Mouse (Mus musculus): ENCODE results near the gene BC003965. TPM values are rescaled to one million over a fixed set of nuclear protein-coding genes. Genes with fewer than 3 reads are reported as not detected.

Gene BC003965
- total and polyA plus RNA-seq, 2 experiments from 2014 or later: 24.2 to 32.8 TPM

- no peak for TF ChIP-seq CTCF (IDR thresholded peaks at IDR 0.05; ENCODE audit: low read depth)
- DNase-seq (no peak), ATAC-seq (no peak)
- no peak overlapping the region for H3K4me2 ChIP-seq (ENCODE audit: low read depth)
- no peaks in the 10 kb centered on the region for H3K4me1 ChIP-seq (ENCODE audit: insufficient read depth)
- no peak overlapping the region for H3K4me3 ChIP-seq (ENCODE audit: low read depth, low read length)
- H3K9ac ChIP-seq: no peak overlapping the region
- H3K27ac ChIP-seq (ENCODE audit: low read depth, low read length): no peak overlapping the region
- no peaks in the 10 kb centered on the region for H3K27me3 ChIP-seq (ENCODE audit: insufficient read depth, low read length)
- peaks cover 5% of the 10 kb centered on the region; the same call in 1 of the 2 replicates for H3K36me3 ChIP-seq (ENCODE audit: insufficient read depth)
- WGBS: 75% methylated on average over 6 of the region's 6 CpGs
- no peaks in the 10 kb centered on the region for H3K9me3 ChIP-seq (ENCODE audit: low read length)
These were observed 18.2 kb upstream of the BC003965 start for GRCm38 (mm10) chr17:25165970-25166671.

- H3K27me3 ChIP-seq (ENCODE audit: insufficient read depth, low read length): no peaks in the 10 kb centered on the region
- H3K9ac ChIP-seq: no peak overlapping the region
- no peaks in the 10 kb centered on the region for H3K9me3 ChIP-seq (ENCODE audit: low read length)
- TF ChIP-seq CTCF (IDR thresholded peaks at IDR 0.05; ENCODE audit: low read depth): no peak
- no peak overlapping the region for H3K4me2 ChIP-seq (ENCODE audit: low read depth)
- ATAC-seq (no peak), DNase-seq (no peak)
- H3K36me3 ChIP-seq (ENCODE audit: insufficient read depth): no peaks in the 10 kb centered on the region
- H3K27ac ChIP-seq (ENCODE audit: low read depth, low read length): no peak overlapping the region
- H3K4me1 ChIP-seq (ENCODE audit: insufficient read depth): no peaks in the 10 kb centered on the region
- no peak overlapping the region for H3K4me3 ChIP-seq (ENCODE audit: low read depth, low read length)
- 86% methylated on average over 2 of the region's 2 CpGs for WGBS
These were observed 14.6 kb upstream of the BC003965 start for GRCm38 (mm10) chr17:25169706-25170105.

- ATAC-seq (no peak), DNase-seq (no peak)
- WGBS: 76% methylated on average over 3 of the region's 3 CpGs
- Histone ChIP-seq H3K36me3 (ENCODE audit: insufficient read depth) (no peaks in the 10 kb centered on the region), H3K4me3 (ENCODE audit: low read depth, low read length) (no peak overlapping the region), H3K4me1 (ENCODE audit: insufficient read depth) (no peaks in the 10 kb centered on the region), H3K4me2 (ENCODE audit: low read depth) (no peak overlapping the region), H3K27ac (ENCODE audit: low read depth, low read length) (no peak overlapping the region), H3K9me3 (ENCODE audit: low read length) (no peaks in the 10 kb centered on the region), H3K9ac (no peak overlapping the region), H3K27me3 (ENCODE audit: insufficient read depth, low read length) (no peaks in the 10 kb centered on the region)
- TF ChIP-seq CTCF (IDR thresholded peaks at IDR 0.05; ENCODE audit: low read depth): no peak
These were observed 11.8 kb upstream of the BC003965 start for GRCm38 (mm10) chr17:25172558-25172957.

- H3K9ac ChIP-seq: no peak within 1 kb of the TSS
- H3K4me2 ChIP-seq (ENCODE audit: low read depth): no peak within 1 kb of the TSS
- H3K4me1 ChIP-seq (ENCODE audit: insufficient read depth): no peaks in the 10 kb centered on the region
- H3K27me3 ChIP-seq (ENCODE audit: insufficient read depth, low read length): no peaks in the 10 kb centered on the region
- H3K9me3 ChIP-seq (ENCODE audit: low read length): no peaks in the 10 kb centered on the region
- H3K4me3 ChIP-seq (ENCODE audit: low read depth, low read length): no peak within 1 kb of the TSS
- DNase-seq (no peak), ATAC-seq (no peak)
- H3K27ac ChIP-seq (ENCODE audit: low read depth, low read length): no peak within 1 kb of the TSS
- no peak for TF ChIP-seq CTCF (IDR thresholded peaks at IDR 0.05; ENCODE audit: low read depth)
- H3K36me3 ChIP-seq (ENCODE audit: insufficient read depth): no peaks in the 10 kb centered on the region
- WGBS: 74% methylated on average over 9 of the region's 9 CpGs
These were observed 8.9 kb upstream of the BC003965 start, which contains the start of gene Gm38655 for GRCm38 (mm10) chr17:25175411-25175810. Gene Gm38655 (minus strand): TSS chr17:25175471.

- no peak for DNase-seq
- no peaks in the 10 kb centered on the region for H3K36me3 ChIP-seq (ENCODE audit: insufficient read depth)
- peak overlapping the region; percentile 85; the same call in 1 of the 2 replicates for H3K4me2 ChIP-seq (ENCODE audit: low read depth)
- H3K9me3 ChIP-seq (ENCODE audit: low read length): no peaks in the 10 kb centered on the region
- H3K27me3 ChIP-seq (ENCODE audit: insufficient read depth, low read length): no peaks in the 10 kb centered on the region
- no peak for TF ChIP-seq CTCF (IDR thresholded peaks at IDR 0.05; ENCODE audit: low read depth)
- H3K4me3 ChIP-seq (ENCODE audit: low read depth, low read length): no peak overlapping the region
- no peak overlapping the region for H3K9ac ChIP-seq
- no peak overlapping the region for H3K27ac ChIP-seq (ENCODE audit: low read depth, low read length)
- no peak for ATAC-seq
- peaks cover 4% of the 10 kb centered on the region for H3K4me1 ChIP-seq (ENCODE audit: insufficient read depth)
These were observed 1.1 kb upstream of the BC003965 start for GRCm38 (mm10) chr17:25183232-25183631.

GRCm38 (mm10) chr17:25184961-25185360 is 607 bp downstream of the BC003965 start:
- Histone ChIP-seq H3K9ac (peak overlapping the region; percentile 85), H3K36me3 (ENCODE audit: insufficient read depth) (no peaks in the 10 kb centered on the region), H3K9me3 (ENCODE audit: low read length) (no peaks in the 10 kb centered on the region), H3K4me1 (ENCODE audit: insufficient read depth) (peaks cover 10% of the 10 kb centered on the region), H3K27ac (ENCODE audit: low read depth, low read length) (peak overlapping the region; percentile 57; the same call in 1 of the 2 replicates), H3K4me3 (ENCODE audit: low read depth, low read length) (peak overlapping the region; percentile 85), H3K4me2 (ENCODE audit: low read depth) (peak overlapping the region; percentile 91), H3K27me3 (ENCODE audit: insufficient read depth, low read length) (no peaks in the 10 kb centered on the region)
- 8% methylated on average over 17 of the region's 17 CpGs for WGBS
- ATAC-seq (no peak; the same call in 1 of the 2 replicates), DNase-seq (no peak)
- TF ChIP-seq CTCF (IDR thresholded peaks at IDR 0.05; ENCODE audit: low read depth): no peak

GRCm38 (mm10) chr17:25187784-25188149 is 3.4 kb downstream of the BC003965 start:
- ATAC-seq: no peak
- Histone ChIP-seq H3K27me3 (ENCODE audit: insufficient read depth, low read length) (no peaks in the 10 kb centered on the region), H3K9ac (peak overlapping the region; percentile 84), H3K9me3 (ENCODE audit: low read length) (no peaks in the 10 kb centered on the region), H3K4me2 (ENCODE audit: low read depth) (peak overlapping the region; percentile 91), H3K4me3 (ENCODE audit: low read depth, low read length) (peak overlapping the region; percentile 96), H3K36me3 (ENCODE audit: insufficient read depth) (0 out of 2 replicates have a peak, but pooled peaks cover 9% of the 10 kb centered on the region), H3K4me1 (ENCODE audit: insufficient read depth) (peaks cover 10% of the 10 kb centered on the region), H3K27ac (ENCODE audit: low read depth, low read length) (peak overlapping the region; percentile 70)
- 6% methylated on average over 11 of the region's 11 CpGs for WGBS
- no peak for TF ChIP-seq CTCF (IDR thresholded peaks at IDR 0.05; ENCODE audit: low read depth)
- DNase-seq: no peak

All from forebrain, postnatal 0 days (tissue).